8 mouse cellular contexts compared by ENCODE assay signal in the genomic region with DNA sequence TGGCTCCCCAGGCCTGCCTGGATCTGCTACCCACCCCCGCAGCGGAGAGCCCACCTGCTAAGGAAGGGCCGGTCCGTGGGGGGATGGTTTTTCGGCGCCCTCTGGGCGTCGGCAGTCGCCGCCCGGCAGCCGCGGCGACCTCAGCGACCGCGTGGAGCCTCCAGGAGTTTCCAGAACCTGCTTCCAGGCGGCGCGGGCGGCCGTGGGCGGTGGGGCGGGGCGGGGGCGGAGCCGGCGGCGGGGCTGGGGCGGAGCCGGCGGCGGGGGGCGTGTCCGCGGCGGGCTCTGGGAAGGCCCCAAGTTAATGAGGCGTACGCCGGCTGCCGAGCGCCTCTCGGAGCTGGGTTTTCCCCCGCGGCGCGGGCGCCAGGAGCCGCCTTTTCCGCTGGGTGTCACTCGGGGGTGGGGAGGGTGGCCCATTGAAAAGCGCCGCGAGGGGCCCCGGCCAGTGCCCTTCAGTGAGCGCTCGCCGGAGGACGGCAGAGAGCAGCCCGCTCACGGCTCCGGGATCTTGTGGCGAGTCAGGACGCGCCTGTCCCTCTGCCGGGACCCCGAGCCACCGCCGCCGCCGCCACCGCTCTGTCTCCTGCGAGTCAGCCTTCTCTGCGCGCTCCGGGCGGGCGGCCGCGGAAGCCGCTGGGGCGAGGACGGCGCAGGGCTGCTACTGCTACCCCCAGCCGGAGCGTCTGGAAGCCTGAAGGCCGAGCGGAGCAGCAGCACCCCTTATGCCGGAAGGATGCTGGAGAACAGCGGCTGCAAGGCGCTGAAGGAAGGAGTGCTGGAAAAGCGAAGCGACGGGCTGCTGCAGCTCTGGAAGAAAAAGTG. TPM values are rescaled to one million over a fixed set of nuclear protein-coding genes. Genes with fewer than 3 reads are reported as not detected.
DNase-seq lines count a peak whose midpoint lies in the region; ATAC-seq and TF ChIP-seq lines count a peak whose summit lies in the region.

A gene (plus strand): TSS at position 186 of the 825 bp plus-strand sequence.

- peaks cover 21% of the 10 kb centered on the region; the same call in 1 of the 2 replicates for H3K27me3 ChIP-seq in forebrain, embryonic 10.5 days (ENCODE audit: poor library complexity, severe bottlenecking)
- no peaks in the 10 kb centered on the region for H3K27me3 ChIP-seq in heart, embryonic 15.5 days
- peaks cover 37% of the 10 kb centered on the region for H3K27me3 ChIP-seq in liver, embryonic 14.5 days (ENCODE audit: control insufficient read depth, insufficient read depth, low read length)
- H3K27me3 ChIP-seq in neural tube, embryonic 11.5 days (ENCODE audit: control insufficient read depth, insufficient read depth, low read length) = no peaks in the 10 kb centered on the region
- H3K27me3 ChIP-seq in stomach, postnatal 0 days (ENCODE audit: control insufficient read depth, insufficient read depth, low read length) = no peaks in the 10 kb centered on the region

- under 1% methylated on average over 91 of the region's 94 CpGs for WGBS in forebrain, embryonic 10.5 days
- under 1% methylated on average over 91 of the region's 94 CpGs for WGBS in heart, embryonic 15.5 days
- under 1% methylated on average over 90 of the region's 94 CpGs for WGBS in liver, embryonic 14.5 days (ENCODE audit: insufficient replicate concordance)
- under 1% methylated on average over 79 of the region's 94 CpGs for WGBS in neural tube, embryonic 11.5 days
- WGBS in stomach, postnatal 0 days = under 1% methylated on average over 81 of the region's 94 CpGs

- H3K9ac ChIP-seq in heart, embryonic 15.5 days = peak within 1 kb of the TSS; percentile 85
- peak within 1 kb of the TSS; percentile 61 for H3K9ac ChIP-seq in liver, embryonic 14.5 days (replicated peaks)
- H3K9ac ChIP-seq in neural tube, embryonic 11.5 days (ENCODE audit: low read length) = peak within 1 kb of the TSS; percentile 77
- H3K9ac ChIP-seq in stomach, postnatal 0 days (ENCODE audit: low read length) = peak within 1 kb of the TSS; percentile 92

- H3K4me1 ChIP-seq in forebrain, embryonic 10.5 days = peaks cover 67% of the 10 kb centered on the region
- peaks cover 39% of the 10 kb centered on the region for H3K4me1 ChIP-seq in heart, embryonic 15.5 days (replicated peaks)
- H3K4me1 ChIP-seq in liver, embryonic 14.5 days (replicated peaks; ENCODE audit: control insufficient read depth in 2 of 2, insufficient read depth in 2 of 2, low read length in 1 of 2) = peaks cover 2 to 10% of the 10 kb centered on the region in 2 experiments; a peak in 3 of 4 replicates
- H3K4me1 ChIP-seq in neural tube, embryonic 11.5 days (ENCODE audit: control insufficient read depth, insufficient read depth, low read length) = peaks cover 9% of the 10 kb centered on the region; the same call in 1 of the 2 replicates
- H3K4me1 ChIP-seq in stomach, postnatal 0 days (replicated peaks; ENCODE audit: control insufficient read depth, insufficient read depth) = 0 out of 2 replicates have a peak, but pooled peaks cover 3% of the 10 kb centered on the region

- no peak for TF ChIP-seq EP300 in liver, embryonic 14.5 days (IDR thresholded peaks at IDR 0.05; ENCODE audit: low read depth)
- peak; percentile 44 for TF ChIP-seq EP300 in stomach, postnatal 0 days (optimal IDR thresholded peaks at IDR 0.05)

- DNase-seq in CD4-positive, CD25-positive, alpha-beta regulatory T cell, adult 2 months (ENCODE audit: low read depth, low spot score) = peak; percentile 95
- DNase-seq in c-Kit-negative CD71-positive TER-119-positive erythroid progenitor cells, embryonic 14.5 days (ENCODE audit: low read depth, low spot score) = peak; percentile 47
- peak; percentile 89 for DNase-seq in forebrain, embryonic 10.5 days (ENCODE audit: extremely low spot score, low spot score)
- peak; percentile 93 to 97 for DNase-seq in kidney, postnatal 25 days
- peak; percentile 63 to 81 (median 64) for DNase-seq in liver, embryonic 14.5 days (ENCODE audit: low read depth in 3 of 3, low spot score in 3 of 3)
- DNase-seq in neural tube, embryonic 11.5 days (ENCODE audit: low spot score) = peak; percentile 91
- DNase-seq in stomach, postnatal 0 days (ENCODE audit: low spot score) = peak; percentile 98

- H3K27ac ChIP-seq in forebrain, embryonic 10.5 days = peak within 1 kb of the TSS; percentile 93
- peak within 1 kb of the TSS; percentile 94 for H3K27ac ChIP-seq in heart, embryonic 15.5 days
- H3K27ac ChIP-seq in liver, embryonic 14.5 days = no peak within 1 kb of the TSS
- H3K27ac ChIP-seq in neural tube, embryonic 11.5 days (ENCODE audit: low read depth, low read length) = peak within 1 kb of the TSS; percentile 86
- H3K27ac ChIP-seq in stomach, postnatal 0 days (replicated peaks) = peak within 1 kb of the TSS; percentile 97

- no peaks in the 10 kb centered on the region for H3K9me3 ChIP-seq in forebrain, embryonic 10.5 days
- no peaks in the 10 kb centered on the region for H3K9me3 ChIP-seq in heart, embryonic 15.5 days (replicated peaks)
- no peaks in the 10 kb centered on the region for H3K9me3 ChIP-seq in liver, embryonic 14.5 days (ENCODE audit: control insufficient read depth, low read length)
- H3K9me3 ChIP-seq in neural tube, embryonic 11.5 days (ENCODE audit: control insufficient read depth, low read length) = no peaks in the 10 kb centered on the region
- H3K9me3 ChIP-seq in stomach, postnatal 0 days (ENCODE audit: control insufficient read depth, low read length) = no peaks in the 10 kb centered on the region

- peak within 1 kb of the TSS; percentile 86 for H3K4me3 ChIP-seq in forebrain, embryonic 10.5 days
- peak within 1 kb of the TSS; percentile 77 for H3K4me3 ChIP-seq in heart, embryonic 15.5 days
- peak within 1 kb of the TSS; percentile 66 to 71 for H3K4me3 ChIP-seq in liver, embryonic 14.5 days (ENCODE audit: insufficient read depth in 1 of 2, low read depth in 2 of 2, low read length in 2 of 2)
- H3K4me3 ChIP-seq in neural tube, embryonic 11.5 days (ENCODE audit: low read depth, low read length) = peak within 1 kb of the TSS; percentile 57
- H3K4me3 ChIP-seq in stomach, postnatal 0 days (ENCODE audit: low read depth, low read length) = peak within 1 kb of the TSS; percentile 85

- no peaks in the 10 kb centered on the region for H3K36me3 ChIP-seq in forebrain, embryonic 10.5 days (replicated peaks)
- no peaks in the 10 kb centered on the region for H3K36me3 ChIP-seq in heart, embryonic 15.5 days
- H3K36me3 ChIP-seq in liver, embryonic 14.5 days (replicated peaks; ENCODE audit: control insufficient read depth, insufficient read depth, low read depth) = no peaks in the 10 kb centered on the region
- no peaks in the 10 kb centered on the region for H3K36me3 ChIP-seq in neural tube, embryonic 11.5 days (ENCODE audit: control insufficient read depth, insufficient read depth, low read length)
- H3K36me3 ChIP-seq in stomach, postnatal 0 days (ENCODE audit: control insufficient read depth, insufficient read depth, low read length) = no peaks in the 10 kb centered on the region

- TF ChIP-seq CTCF in liver, embryonic 14.5 days (IDR thresholded peaks at IDR 0.05; ENCODE audit: low read depth) = peak; percentile 10; the same call in 1 of the 2 replicates
- peak; percentile 45; the same call in 1 of the 2 replicates for TF ChIP-seq CTCF in stomach, postnatal 0 days (IDR thresholded peaks at IDR 0.05; ENCODE audit: low read depth)

- ATAC-seq in heart, embryonic 15.5 days (replicated peaks; ENCODE audit: insufficient number of reproducible peaks, insufficient read depth, low FRiP score, low read depth) = peak; percentile 92
- ATAC-seq in liver, embryonic 14.5 days (ENCODE audit: insufficient read depth) = peak; percentile 90
- peak; percentile 89 for ATAC-seq in neural tube, embryonic 11.5 days (ENCODE audit: insufficient read depth, low FRiP score, low TSS enrichment)
- ATAC-seq in stomach, postnatal 0 days (ENCODE audit: low FRiP score, low TSS enrichment) = peak; percentile 96

- H3K4me2 ChIP-seq in heart, embryonic 15.5 days = peak within 1 kb of the TSS; percentile 88
- peak within 1 kb of the TSS; percentile 97 for H3K4me2 ChIP-seq in liver, embryonic 14.5 days (ENCODE audit: low read depth)
- peak within 1 kb of the TSS; percentile 55 for H3K4me2 ChIP-seq in neural tube, embryonic 11.5 days (ENCODE audit: low read depth)
- H3K4me2 ChIP-seq in stomach, postnatal 0 days (replicated peaks; ENCODE audit: low read depth) = peak within 1 kb of the TSS; percentile 89

RNA-seq across cellular contexts. Expression of the gene that starts here (rescaled TPM):
- polyA plus RNA-seq in forebrain, embryonic 10.5 days (2016; fragmentation: Nextera tagmentation; extraction: Ambion mirVana) = 12.7 and 15.0 TPM in 2 replicates
- 28.7 and 29.5 TPM in 2 replicates for polyA plus RNA-seq in heart, embryonic 15.5 days (2015; fragmentation: Nextera tagmentation; extraction: Ambion mirVana)
- polyA plus RNA-seq in liver, embryonic 14.5 days (2012; rRNA removed) = 2.1 and 2.8 TPM in 2 replicates
- 2.8 and 3.9 TPM in 2 replicates for polyA plus RNA-seq in liver, embryonic 14.5 days (2014; fragmentation: Nextera tagmentation; extraction: Ambion mirVana)
- polyA plus RNA-seq in neural tube, embryonic 11.5 days (2014; fragmentation: Nextera tagmentation; extraction: Ambion mirVana) = 32.2 and 32.7 TPM in 2 replicates
- polyA plus RNA-seq in stomach, postnatal 0 days (2015; fragmentation: Nextera tagmentation; extraction: Ambion mirVana) = 29.6 and 32.3 TPM in 2 replicates

Comparison
In these comparisons a context has a peak if more than half of its experiments do, and no peak if none do; other contexts are left out.
1. DNase-seq: peak in every context shown above with its lines; median percentile 98 in stomach, postnatal 0 days; 95 in CD4-positive, CD25-positive, alpha-beta regulatory T cell, adult 2 months; 95 in kidney, postnatal 25 days; 91 in neural tube, embryonic 11.5 days; 89 in forebrain, embryonic 10.5 days; 64 in liver, embryonic 14.5 days; 47 in c-Kit-negative CD71-positive TER-119-positive erythroid progenitor cells, embryonic 14.5 days.